Mouse (Mus musculus) lung, adult 2 months (tissue): Measurements from ENCODE around the gene Rpap2.

Experiments used
- CTCF ChIP-seq: fragments of 200-500 bp; IDR thresholded peaks from 2 replicates; pipeline ENCODE4 v1.5.1; 2011; ENCODE audit warnings: mild to moderate bottlenecking, low read length, control low read depth; ENCODE audit not compliant: insufficient read depth
- POLR2A ChIP-seq: fragments of 200-500 bp; IDR thresholded peaks from 2 replicates; pipeline ENCODE4 v1.6.1; 2011; ENCODE audit warnings: low read depth, mild to moderate bottlenecking, control low read depth, low read length, borderline replicate concordance; ENCODE audit errors: extremely low read depth

DNA sequence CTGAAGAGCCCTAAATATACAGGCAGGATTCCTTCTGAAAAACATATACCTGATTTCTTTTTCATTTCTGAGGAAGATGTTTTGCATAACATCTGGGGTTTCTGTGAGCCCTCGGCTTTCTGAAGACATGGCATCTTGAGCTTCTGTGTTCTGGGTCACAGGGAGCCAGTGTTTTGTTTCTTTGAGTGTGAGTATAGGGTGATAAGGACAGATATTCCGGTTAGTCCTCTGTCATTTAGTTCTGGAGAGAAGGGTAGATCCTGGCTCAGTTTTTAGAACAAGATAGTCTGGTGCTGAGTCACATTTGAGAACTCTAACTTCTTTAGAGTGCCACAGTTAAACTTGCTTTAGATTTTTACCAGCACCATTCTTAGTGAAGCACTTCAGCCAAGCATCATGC lies 52.5 kb downstream of the Rpap2 start:
- no peak for TF ChIP-seq CTCF
- TF ChIP-seq POLR2A, result no peak
